Mouse (Mus musculus): ENCODE results near the gene Mcam.
"Not testable (repeated sequence)": the region's sequence is repeated elsewhere in the genome, so short reads cannot be mapped to it uniquely, and the experiment has no call there.

Gene Mcam

GRCm38 (mm10) chr9:44109360-44110095, 24.7 kb upstream of the Mcam start:
- peak; percentile 76 for DNase-seq (ENCODE audit: low read depth)

DNA sequence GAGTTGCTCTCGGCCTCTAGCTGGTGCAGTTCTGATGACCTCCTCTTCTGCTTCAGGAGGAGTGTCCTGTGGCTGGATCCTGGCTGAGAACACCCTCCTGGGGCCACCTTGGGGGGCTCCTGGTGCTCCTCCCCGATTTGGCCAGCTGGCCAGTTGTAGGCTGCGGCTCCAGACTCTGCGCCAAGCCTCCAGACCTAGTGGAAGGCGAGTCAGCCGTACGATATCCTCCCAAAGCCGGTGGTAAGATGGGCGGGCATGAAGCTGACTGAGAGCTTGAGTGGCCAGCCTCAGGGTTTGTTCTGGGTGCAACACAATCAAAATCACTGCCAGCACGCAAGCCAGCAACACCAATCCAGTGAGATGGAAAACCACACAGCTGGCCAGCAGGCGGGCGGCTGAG, 22.4 kb upstream of the Mcam start:
- not testable (repeated sequence) for DNase-seq (ENCODE audit: low read depth)

DNA sequence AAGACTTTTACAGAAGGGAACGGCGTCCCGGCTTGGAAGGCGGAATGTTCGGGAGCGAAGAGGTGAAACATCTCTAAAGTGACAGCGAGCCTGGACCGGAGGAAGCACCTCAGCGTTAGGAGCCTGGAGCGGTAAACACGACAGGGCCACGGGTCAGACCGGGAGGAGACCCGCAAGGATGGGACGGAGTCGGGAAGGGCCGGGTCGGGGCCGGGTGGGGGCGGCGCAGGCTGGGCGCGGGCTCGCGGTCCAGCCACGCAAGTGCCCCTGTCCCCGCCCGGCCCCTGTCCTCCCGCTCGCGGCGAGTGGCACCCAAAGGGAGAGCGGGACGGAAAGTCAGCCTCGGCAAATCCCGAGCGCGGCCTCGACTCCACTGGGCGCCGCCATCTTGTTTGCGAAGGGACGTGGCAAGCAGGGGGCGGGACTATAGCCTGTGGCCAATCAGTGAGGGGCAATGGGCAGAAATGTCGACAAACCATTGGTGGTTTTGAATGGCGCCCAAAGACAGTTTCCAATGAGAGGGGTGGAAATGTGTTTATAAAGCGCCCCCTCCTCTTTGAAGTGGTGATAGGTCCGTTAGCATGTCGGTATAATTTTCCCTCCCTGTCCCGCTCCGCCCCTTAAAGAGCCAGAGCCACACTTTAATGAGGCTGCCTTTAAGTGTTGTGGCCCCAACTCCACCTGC, 21.0 kb upstream of the Mcam start, which contains the start of the genes Gm49380 and Rnf26:
Gene Gm49380 (minus strand): TSS at position 396 of the 685 bp plus-strand sequence.
Gene Rnf26 (minus strand): TSS at position 413 of the 685 bp plus-strand sequence.
- DNase-seq (ENCODE audit: low read depth) = peak; percentile 94

DNA sequence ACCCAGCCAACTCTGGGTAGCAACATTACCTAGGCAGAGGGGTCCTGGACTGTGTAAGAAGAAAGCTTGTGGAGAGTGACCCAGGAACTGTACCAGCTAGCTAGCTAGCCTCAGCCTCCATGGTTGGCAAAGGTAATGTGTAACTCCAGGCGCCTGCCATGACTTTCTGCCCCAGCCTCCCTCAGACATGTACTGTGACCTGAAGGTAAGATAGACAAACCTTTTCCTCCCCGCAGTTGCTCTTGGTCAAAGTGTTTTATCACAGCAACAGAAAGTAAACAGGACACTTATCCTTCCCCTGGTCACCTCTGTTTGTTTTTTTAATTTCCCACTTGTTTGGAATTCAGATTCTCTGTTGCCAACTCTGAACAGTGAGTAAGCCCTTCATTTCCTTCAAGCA, 19.8 kb upstream of the Mcam start:
- DNase-seq (ENCODE audit: low read depth) = no peak

- no peak for DNase-seq (ENCODE audit: low read depth)
Observed at GRCm38 (mm10) chr9:44115599-44115998, 18.7 kb upstream of the Mcam start.

DNA sequence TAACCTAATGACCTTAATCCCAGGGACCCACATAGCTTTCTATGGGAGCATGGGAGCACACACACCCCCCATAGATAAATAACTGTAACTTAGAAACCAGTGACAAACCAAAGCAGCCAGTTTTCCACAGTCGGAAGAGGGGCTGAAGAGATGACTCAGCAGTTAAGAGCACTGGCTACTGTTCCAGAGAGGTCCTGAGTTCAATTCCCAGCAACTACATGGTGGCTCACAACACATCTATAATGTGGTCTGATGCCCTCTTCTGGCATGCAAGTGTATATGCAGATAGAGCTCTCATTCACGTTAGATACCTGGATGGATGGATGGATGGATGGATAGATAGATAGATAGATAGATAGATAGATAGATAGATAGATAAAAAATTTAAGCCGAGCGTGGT, 18.1 kb upstream of the Mcam start:
- DNase-seq (ENCODE audit: low read depth) = no peak

DNA sequence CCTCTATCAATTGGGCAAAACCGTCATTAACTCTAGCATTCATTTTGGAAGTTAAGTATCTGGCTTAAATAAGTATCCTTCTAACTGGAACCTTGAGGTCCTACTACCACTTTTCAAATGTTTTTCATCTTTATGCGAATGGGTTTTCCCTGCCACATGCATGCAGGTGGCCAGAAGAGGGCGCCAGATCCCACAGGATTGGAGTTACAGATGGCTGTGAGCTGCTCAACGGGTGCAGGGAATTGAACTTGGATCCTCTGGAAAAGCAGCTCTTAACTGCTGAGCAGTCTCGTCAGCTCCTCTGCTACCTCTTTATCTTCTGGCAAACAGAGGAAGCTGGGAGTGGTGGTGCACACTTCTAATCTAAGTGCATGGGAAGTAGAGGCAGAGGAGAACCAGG, 15.3 kb upstream of the Mcam start:
- peak; percentile 34 for DNase-seq (ENCODE audit: low read depth)

DNA sequence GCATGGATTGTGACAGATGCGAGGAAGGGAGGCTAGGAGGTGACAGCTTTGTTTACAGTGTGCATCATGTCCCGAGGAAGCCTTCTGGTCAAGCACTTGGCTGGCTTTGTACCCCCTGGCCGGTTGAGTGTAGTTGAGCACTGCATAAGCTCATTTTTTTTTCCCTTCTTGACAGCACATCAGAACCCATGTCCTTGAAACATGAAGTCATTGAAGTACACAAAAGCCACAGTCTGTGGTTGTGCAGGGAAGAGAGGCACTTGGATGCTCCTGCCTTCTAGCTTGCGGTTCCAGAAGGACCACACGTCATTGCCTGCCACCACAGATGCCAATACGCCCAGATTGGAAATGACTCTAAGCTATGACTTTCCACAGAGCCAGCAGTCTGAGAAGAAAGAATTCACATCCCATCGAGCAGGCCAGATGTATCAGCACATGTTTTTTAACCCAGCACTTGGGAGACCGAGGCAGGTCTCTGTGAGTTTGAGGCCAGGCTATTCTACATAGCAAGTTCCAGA, 14.3 kb upstream of the Mcam start:
- no peak for DNase-seq (ENCODE audit: low read depth)

DNA sequence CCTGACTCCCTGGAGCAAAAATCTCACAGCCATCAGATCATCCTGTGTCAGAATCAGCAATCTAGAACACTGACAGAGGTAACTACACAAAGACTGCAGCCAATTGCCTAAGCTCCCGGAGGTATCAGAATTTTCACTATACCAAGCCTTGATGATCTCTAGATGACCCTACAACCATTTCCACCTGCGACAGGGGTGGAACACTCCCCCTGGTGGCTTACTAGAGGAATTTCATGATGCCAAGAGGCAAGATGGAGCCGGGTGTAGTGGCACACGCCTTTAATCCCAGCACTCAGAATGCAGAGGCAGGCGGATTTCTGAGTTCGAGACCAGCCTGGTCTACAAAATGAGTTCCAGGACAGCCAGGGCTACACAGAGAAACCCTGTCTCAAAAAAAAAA, 10.0 kb upstream of the Mcam start:
- no peak for DNase-seq (ENCODE audit: low read depth)

- DNase-seq (ENCODE audit: low read depth) = no peak
Observed at GRCm38 (mm10) chr9:44125026-44125425, 9.2 kb upstream of the Mcam start.

- peak; percentile 75 for DNase-seq (ENCODE audit: low read depth)
Observed at GRCm38 (mm10) chr9:44125546-44126428, 8.5 kb upstream of the Mcam start.

GRCm38 (mm10) chr9:44126746-44127145, 7.5 kb upstream of the Mcam start:
- DNase-seq (ENCODE audit: low read depth) = no peak

DNA sequence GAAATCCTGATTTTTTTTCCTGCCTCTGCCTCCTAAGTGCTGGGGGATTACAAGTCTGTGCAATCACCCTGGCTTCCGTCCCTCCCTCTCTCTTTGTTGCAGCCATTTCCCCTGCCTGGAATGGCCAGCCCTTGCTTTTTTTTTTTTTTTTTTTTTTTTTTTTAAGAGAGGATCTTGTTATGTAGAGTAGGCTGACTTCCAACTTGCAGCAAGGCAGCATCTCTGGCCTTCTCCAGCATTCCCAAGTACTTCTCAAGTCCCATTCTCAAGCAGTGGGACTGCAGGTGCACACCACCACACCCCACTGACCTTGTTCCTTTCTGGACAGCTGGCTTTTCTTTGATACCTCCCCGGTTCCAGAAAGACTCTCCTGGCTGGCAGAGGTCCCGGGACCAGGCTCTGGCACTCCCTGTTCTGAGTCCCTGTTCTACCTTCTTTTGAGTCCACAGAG, 6.9 kb upstream of the Mcam start:
- DNase-seq (ENCODE audit: low read depth) = no peak

GRCm38 (mm10) chr9:44129633-44130032, 4.6 kb upstream of the Mcam start:
- DNase-seq (ENCODE audit: low read depth) = no peak

GRCm38 (mm10) chr9:44130034-44130433, 4.2 kb upstream of the Mcam start:
- no peak for DNase-seq (ENCODE audit: low read depth)

GRCm38 (mm10) chr9:44130581-44131275, 3.5 kb upstream of the Mcam start:
- DNase-seq (ENCODE audit: low read depth) = no peak

GRCm38 (mm10) chr9:44131276-44131590, 3.0 kb upstream of the Mcam start:
- DNase-seq (ENCODE audit: low read depth) = no peak

DNA sequence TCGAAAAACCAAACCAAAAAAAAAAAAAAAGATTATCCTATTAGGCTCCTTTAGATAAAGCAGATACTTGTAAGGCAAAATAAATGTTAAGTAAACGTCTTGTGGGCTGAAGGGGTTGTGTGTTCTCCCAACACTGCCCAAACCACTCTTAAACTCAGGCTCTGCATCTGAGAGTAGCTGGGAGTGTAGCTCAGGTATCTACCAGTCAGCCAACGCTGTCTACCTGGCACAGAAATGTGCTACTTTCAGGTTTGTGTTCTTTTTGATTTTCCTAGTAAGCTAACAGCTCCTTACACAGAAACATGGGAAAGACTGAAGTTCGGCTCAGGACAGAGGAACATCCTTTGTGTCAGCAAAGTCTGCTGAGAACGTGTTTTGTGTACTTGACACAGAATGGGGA, 2.1 kb upstream of the Mcam start:
- no peak for DNase-seq (ENCODE audit: low read depth)

GRCm38 (mm10) chr9:44133287-44133686, 982 bp upstream of the Mcam start:
- no peak for DNase-seq (ENCODE audit: low read depth)

GRCm38 (mm10) chr9:44134851-44135730, 822 bp downstream of the Mcam start:
- no peak for DNase-seq (ENCODE audit: low read depth)
